Mouse (Mus musculus) adrenal gland, postnatal 36 days (tissue): ENCODE data around the gene Socs3. TPM values are rescaled to one million over a fixed set of nuclear protein-coding genes. Genes with fewer than 3 reads are reported as not detected.
A peak's percentile ranks its signal among the peaks of the same experiment; 100 is the strongest.

Source experiments
- DNase-seq, 2 experiments: peaks; one replicate each; pipeline ENCODE4 v3.0.0; 2021; ENCODE audit warnings: mixed read lengths in 1 of 2
- long read RNA-seq, 2 experiments: library from polyadenylated mRNA; stranded (forward); transcript quantifications; one replicate each; pipeline ENCODE4 v2.0.0; 2021; ENCODE audit warnings: borderline sequencing depth in 2 of 2
- total RNA-seq, 2 experiments: library from RNA; stranded (reverse); gene quantifications; 2 replicates each; pipeline ENCODE4 v1.2.3; 2021

Socs3 gene
- total RNA-seq = 10 to 100 TPM in 1 of 2 experiments, 1 to 10 TPM in 1; 6.6 to 17.5 TPM
- long read RNA-seq, experiment 1, transcript Socs3-201 (2 exons, 2,552 nt) = major isoform, 23 of 26 reads
- long read RNA-seq, experiment 1, partial matches to known transcripts = 2 of 26 reads
- long read RNA-seq, experiment 1, other reads (novel, unspliced or antisense) = 1 of 26 reads
- long read RNA-seq, experiment 2, transcript Socs3-201 (2 exons, 2,552 nt) = major isoform, 5 of 7 reads
- long read RNA-seq, experiment 2, partial matches to known transcripts = 2 of 7 reads
- long read RNA-seq, experiment 2, other reads (novel, unspliced or antisense) = 0 of 7 reads

DNA sequence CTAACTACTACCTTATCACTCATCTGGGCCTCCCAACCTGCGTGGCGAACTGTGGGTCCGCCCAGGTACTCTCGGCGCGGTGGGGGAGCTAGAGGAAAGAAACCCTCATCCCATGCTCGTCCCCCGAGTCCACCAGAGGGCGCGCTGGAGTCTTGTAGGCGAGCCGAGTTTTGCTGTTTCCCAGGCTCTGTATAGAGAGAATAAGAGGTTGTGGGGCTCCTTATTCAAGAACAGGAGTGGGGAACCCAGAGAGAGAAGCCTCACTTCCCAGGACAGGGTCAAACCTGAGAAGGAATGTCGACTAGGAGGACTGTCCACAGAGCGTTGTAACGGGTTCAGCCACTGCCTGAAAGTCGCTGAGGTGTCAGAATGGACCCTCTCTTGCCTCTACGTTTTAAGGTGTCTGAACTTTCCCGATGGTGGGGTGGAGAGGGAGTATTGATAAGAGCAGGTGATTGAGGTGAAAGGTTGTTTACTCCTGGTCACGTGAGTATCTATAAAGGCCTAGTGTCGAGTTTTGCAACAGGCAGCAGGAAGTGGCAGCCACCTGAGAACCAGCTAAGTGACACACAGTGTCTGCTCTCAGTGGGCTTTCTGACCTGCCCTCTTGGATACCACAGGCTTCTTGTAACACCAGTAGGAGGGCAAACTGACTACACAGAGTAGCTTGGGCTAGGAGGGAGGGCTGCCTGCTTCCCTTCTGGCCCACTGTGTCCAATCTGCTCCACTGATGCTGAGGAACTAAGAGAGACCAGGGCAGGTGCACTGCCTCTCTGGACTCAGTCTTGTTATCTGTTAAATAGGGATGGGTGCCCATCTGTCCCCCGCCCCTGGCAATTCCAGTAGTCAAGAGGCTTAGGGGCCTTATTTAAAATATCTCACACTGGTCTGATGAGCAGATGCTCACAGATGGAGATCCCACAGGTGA lies at the start of gene Socs3:
Socs3 (minus strand) TSS at position 103 of the 928 bp plus-strand sequence.
- DNase-seq = peak; percentile 95 to 96

DNA sequence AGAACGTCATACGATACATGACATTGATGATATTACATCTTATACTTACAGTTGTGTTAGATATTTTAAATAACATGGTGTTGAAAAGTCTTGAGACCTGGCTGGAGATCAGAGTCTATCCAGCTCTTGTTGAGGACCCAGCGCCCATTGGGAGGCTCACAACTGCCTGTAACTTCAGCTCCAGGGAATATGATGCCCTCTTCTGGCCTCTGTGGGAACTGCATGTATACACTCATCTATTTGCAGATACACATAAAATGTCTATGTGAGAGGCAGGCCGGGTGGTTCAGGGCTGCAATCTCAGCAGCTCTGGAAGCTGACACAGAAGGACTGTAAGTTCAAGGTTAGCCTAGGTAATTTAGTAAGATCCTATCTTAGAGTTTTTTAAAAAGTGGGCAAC lies 48.5 kb upstream of the Socs3 start:
- no peak for DNase-seq

DNA sequence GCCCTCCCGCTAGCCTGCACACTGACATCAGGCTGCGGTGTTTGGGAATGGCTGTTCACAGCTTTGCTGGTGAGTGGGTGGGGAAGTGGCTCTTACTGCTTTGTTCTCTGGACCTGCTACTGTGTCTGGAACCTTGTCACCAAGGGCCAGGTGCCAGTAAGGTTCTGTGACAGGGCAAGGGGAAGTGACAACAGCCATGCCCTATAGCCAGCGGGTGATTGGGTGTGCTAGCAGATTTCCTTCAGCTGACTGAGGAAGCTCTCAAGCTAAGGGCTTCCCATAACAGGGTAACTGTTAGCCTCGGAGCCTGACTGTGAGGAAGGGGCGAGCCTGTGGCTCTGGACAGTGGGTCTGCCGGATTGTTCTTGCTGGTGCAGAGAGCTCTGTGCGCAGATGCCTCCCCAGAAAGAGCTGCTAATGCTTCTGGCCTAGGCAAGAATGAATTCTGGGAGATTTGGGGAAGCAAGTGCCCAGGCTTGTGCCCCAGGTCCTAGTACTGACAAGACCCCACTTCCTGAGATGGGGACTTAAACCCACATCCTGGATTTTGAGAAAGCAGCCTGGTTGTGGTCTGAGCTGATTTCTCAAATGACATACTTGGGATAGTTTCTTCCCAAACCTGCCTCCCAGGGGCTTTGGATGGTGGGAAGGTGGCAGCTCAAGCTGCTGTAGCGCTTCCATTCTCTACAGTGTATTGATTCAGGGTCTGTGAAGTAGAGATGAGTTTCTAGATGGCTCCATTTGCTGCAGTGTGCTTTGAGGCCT lies 45.7 kb upstream of the Socs3 start:
- DNase-seq = no peak

DNA sequence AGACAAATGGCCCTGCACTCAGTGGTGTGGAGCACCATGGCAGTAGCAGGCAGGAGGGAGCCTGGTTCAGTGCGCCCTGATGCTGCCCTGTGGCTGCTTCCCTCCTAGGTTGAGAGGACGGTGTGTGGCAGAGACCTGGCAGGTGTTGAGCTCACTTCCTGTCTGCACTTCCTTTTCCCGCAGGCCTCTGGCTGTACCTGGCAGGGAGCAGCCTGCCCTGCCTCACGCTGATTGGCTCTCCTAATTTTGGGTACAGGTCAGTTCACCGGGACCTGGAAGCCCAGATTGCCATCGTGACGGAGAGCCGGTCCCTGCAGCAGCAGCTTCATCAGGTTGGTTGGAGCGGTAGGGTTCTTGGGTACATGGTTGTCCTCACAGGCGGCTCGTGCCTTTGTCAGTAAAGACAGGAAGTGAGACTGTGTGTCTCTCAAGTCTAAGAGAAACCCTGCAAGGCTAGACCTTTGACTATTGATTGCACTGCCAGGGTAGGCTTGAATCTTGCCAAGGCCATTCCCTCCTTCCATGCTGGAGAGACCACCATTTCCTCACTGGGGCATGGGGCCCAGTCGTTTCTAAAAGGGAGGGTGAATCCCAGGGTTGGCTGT lies 44.6 kb upstream of the Socs3 start:
- no peak for DNase-seq

DNA sequence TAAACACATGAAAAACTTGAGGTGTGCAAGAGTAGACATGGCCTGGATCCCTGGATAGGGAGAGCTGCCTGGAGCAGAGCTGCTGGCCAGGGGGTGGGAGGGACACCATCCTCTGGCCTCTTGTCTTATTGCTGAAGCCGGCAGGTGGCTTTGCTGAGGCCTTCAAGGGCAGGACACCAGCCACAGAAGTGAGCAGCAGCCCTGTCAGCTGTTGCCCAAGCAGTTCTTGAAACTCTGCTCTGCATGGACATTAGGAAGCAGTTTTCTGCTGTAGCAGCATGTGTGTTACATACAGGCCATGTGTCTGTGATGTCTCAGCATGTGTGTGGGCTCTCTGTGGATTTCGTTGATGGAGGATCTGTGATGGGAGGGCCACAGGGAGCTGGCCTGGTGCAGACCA lies 43.5 kb upstream of the Socs3 start:
- DNase-seq = no peak

DNA sequence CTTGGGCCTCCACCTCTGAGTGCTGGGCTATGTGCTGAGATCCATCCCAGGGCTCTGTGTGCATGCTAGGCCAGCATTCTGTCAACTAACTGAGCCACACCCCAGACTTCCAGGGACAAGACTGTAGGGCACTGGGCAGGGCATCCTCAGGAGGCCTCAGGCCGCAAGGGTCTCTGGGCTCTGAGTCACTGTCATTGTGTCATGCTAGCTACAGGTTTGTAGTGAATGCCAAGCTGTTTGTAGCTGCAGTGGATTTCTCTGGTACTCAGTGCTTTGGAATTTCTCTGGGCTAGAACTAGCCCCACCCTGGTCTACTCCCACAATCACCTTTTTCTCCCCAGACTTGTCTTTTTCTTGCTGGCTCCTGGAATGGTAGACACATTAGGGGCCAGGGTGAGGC lies 42.7 kb upstream of the Socs3 start:
- peak in 1 of 2 experiments; percentile 35 for DNase-seq

DNA sequence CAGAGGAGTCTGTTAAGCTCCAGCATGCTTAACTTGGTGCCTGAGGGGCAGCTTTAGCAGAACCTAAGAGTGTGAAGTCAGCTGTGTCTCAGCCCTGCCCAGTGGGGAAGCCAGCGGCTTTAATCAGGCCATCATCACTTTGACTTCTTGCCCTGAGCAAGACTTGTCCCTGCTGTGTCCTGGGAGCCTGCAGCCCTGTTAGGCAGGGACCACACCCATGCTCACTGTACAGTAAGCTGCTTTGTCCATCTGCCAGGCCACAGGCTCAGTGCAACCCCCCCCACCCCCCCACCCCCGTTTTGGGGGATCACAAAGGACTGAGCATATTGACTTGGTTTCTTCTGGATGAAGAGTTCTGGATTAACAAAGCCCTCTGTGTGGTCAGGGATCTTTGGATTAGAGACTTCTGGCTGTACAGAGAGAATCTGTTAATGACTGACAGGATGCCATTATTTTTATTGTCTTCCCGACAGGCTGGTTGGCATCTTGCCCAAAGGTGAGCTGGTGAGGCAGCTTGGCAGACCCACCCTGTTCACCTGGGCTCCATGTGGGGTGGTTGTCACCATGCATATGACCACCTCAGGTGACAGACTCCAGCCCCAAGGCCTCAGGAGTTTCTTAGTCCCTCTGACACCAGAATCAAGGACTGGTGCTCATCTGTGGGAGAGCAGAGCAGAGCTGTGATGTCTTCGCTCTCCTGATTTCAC lies 40.2 kb upstream of the Socs3 start:
- DNase-seq = no peak

DNA sequence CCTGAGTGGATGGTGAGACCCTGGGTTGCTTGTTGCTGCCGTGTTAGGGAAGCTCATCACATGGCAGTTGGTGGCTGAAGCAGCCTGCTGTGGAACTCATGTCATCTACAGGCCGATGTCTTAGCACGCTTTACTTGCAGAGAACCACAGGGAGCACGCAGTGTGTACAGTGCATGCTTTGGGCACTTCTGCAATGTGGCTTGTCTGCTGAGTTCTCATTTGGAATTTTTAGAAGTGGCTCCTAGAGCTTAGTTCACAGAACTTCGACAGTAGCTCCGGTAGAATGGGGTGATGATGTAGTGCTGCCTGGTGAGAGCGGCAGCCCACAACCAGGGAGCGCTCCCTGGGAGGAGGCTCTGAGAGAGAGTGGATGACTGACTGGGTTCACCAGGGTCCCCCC lies 39.0 kb upstream of the Socs3 start:
- no peak for DNase-seq

DNA sequence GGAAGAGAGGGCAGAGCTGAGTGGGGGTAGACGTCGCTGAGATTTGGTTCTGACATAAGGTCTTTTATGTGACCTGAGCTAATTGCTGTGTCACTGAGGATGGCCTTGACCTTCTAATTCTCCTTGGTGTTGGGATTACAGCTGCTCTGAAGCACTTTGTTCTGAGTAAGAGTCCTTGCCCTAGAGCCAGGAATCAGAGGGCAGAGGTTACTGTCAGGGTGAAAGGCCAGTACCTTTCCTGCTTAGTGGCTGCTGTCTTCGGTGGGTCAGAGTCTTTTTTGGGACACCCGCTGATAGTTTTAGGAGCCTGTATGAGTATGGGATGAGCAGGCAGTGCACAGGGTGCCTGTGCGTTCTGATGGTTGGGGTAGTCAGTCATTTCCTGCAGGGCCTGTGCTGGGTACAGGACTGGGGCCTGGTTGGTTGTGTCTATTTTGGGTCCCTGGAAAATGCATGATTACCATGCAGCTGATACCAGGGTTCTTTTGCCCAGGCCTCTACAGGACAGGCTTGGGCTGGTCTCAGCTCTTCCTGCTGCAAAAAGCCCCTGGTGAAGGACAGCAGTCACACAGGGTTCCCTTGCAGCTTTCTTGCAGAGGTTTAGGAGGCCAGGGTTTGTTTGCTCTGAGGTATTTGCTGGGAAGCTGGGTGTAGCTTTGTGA lies 38.4 kb upstream of the Socs3 start:
- peak in 1 of 2 experiments; percentile 37 for DNase-seq

DNA sequence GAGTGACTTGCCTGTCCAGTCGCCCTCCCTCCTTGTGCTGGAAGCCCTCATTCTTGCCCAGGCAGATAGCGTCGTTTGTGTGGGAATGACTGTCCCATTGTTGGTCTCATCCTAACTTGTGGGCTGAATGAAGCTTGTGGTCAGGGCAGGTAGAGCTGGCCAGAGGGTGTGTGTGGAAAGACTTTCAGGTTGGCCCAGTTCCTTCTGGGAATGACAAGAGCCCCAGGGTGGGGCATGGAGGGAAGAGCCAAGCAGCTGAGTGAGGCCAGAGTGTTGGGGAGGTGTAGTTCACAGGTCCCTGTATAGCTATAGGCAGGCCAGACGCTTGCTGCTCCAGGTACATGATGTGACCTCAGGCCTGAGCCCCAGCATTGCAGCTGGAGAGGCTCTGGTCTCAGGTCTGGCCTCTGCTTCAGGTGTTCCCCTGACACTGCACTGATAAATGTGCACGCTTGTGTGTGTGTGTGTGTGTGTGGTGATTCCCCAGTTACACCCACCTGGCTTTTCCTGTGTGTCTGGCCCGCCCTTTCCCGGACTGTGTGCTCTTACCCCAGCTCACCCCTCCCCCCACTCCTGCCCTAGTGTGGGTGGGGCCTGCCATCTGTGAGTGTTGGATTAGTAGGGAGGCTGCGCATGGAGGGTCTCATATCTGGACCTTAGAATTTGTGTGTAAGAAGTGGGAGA lies 37.8 kb upstream of the Socs3 start:
- DNase-seq = peak; percentile 39 to 52

DNA sequence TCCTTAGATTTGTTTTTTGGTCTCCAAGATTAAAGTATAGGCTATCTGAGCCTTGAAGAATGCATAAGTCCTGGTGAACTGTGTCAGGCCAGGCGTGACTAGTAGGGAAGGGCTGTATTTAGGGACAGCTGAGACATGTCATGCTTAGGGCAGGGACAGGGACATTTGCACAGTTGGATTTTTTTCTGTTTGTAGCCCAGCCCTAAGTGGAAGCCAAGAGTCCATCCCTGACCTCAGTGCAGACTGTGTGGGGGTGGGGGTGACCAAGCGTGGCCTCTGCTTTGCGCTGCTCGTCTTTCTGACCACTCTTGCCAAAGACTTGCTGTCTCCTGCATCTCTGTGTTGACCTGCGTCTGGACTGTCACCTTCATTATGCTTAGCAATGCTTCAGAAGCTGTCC lies 34.4 kb upstream of the Socs3 start:
- DNase-seq = peak in 1 of 2 experiments; percentile 48

DNA sequence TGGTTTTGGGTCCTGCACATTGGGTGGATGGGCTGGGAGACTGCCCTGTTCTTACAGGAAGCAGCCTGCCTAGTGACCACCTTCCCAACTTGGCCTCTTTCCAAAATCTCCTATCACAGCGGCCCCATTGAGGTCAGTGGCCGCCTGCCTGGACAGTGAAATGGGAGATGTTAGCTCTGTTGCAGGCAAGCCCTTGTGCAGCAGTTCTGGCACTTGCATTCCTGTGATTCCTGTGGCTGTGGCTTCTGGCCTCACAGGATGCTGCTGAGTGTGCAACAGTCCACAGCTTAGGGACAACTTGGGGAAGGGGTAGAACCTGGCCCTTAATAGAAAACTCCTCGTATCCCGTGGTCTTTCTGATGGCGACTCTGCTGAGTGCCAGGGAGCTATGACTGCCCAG lies 33.9 kb upstream of the Socs3 start:
- no peak for DNase-seq

DNA sequence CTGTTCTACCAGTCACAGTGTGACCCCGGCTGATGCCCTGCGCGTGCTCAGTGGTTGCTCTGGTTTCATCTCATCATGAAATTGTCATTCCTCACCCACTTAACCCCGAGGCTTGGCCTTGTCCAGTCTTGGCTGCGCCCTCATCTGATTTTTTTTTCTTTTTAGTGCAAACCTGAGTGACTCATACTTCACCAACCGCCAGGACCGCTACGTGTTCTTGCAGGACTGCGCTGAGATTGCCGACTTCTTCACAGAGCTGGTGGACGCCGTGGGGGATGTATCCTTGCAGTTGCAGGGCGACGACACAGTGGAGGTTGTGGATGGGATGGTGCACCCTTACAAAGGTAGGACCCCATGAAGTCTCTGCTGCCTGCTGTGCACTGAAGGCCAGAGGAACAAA lies 33.3 kb upstream of the Socs3 start:
- DNase-seq = peak; percentile 68 to 69

DNA sequence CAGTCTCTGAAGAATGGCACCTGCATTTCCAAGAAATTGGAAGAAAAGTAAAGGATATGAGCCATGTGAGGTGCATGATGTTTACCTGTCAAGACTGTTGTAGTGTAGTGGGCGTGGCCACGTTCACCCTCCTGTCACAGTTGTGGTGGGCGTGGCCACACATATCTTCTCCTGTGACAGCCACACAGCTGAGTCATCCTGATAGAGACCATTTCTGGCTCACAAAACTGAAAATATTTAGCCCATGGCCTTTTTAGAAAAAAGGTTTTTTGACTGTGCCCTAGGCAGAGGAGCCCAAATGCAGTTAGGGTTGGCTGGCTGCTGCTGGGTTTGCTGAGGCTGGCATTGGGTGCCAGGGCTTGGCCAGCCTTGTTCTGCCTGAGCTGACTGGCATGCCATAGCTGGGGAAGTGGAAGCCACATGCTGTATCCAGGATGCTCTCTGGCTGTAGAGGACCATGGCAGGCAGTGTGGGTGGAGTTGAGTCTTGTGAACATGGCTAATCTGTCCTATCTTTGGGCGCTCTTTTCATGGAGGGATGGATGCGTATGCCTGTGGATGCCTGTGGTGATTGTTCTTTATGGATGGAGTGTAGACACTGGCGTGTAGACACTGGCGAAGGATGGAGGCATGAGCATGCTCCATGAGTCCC lies 30.8 kb upstream of the Socs3 start:
- peak; percentile 68 for DNase-seq

DNA sequence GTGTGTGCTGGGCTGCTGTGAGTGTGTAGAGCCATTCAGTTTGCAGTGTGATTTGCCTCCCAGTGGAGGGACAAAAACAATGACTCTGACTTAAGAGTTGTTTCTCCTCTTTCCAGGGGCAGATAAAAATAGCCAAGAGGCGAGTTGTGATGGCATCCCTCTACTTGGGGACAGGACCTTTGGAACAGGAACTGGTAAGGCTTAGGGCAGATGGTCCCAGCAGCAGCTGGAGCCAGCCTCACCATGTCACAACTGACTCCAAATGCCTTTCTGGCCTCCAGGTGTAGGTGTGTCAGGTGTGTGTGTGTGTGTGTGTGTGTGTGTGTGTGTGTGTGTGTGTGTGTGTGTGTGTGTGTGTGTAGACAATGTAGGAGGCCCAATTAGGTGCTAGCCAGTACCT lies 30.2 kb upstream of the Socs3 start:
- DNase-seq = no peak

DNA sequence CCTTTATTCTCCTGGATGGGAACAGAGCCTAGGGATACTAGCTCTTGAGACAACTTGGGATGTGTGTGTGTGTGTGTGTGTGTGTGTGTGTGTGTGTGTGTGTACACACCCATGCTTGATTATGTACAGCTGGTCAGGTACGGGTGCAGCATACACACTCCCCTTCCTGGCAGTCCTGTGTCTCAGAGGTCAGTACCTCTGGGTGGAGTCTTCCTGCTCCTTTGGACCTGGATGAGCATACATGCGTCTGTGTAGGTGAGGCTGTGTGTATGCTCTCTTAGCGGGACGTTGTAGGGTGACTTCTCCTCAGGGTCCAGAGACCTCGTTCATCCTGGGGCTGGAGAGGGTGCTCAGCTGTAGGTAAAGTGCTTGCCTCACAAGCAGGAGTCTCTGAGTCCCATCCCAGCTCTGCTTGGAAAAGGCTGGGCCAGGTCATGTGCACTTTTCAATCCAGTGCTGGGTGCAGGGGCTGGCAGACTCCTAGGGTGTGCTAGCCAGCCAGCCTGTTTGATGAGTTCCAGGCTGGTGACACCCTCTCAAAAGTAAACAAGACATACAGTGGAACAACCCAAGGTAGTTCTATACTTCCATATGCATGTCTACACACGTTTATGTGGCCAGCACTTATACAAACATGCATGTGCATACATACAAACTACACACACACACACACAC lies 29.6 kb upstream of the Socs3 start:
- no peak for DNase-seq

DNA sequence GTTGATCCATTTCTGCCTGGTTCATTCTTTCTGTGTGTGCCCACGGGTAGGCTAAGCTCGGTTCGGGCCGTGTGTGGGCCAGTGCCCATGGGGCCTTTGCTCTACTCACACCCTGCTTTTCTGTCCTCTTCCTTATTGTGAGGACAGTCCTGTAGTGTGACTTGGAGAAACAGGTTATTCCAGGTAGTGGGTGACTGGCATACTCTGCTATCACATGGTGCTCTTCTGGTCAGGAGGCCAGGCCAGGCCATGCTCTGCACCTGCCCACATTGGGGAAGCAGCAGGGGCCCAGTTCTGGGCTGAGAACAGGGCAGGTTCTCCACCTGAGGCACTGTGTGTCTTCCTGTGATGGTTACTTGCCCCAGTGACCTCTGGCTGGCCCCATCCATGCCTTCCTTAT lies 28.5 kb upstream of the Socs3 start:
- DNase-seq = no peak

DNA sequence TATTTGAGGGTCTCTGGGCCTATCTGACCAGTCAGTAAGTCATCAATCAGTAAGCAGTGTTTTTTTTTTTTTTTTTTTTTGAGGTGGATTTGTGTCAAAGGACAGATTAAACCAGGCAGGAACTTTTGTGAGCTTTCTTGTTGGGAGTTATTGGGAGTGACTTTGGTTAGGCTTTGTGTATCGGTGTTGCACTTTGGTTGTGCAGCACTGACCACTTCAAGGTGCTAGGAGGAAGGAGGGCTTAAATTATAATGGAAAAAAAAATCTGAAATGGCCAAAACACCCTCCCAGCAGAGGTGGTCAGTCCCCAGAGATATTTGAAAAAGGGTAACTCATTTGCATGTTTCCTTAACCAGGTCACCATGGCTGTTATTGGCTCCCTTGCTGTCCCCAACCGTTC lies 27.2 kb upstream of the Socs3 start:
- DNase-seq = no peak

DNA sequence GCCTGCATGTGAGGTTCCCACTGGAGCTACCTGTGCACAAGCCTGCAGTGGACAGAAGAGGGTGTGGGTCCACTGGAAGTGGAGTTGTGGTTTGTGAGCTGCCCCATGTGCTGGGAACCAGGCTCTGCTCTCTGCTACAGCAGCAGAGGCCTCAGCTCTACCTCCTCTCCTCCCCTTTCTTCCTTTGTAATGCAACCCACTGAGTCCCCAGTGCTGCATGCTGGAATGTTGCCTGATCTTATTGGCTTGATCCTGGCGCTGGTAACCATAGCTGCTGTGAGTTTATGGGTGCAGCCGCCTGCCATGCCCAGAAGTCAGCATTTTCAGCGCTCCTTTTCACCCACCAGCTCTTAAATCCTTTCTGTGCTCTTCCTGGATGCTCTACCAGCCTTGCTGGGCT lies 26.2 kb upstream of the Socs3 start:
- DNase-seq = no peak
